Mouse (Mus musculus) brain, embryonic 18.5 days (tissue): ENCODE measurements at regions not wholly inside any gene's neighbourhood (a gene's known extent, or its start where the extent isn't known, plus 50 kb on each side); places are given as distances from the start of the nearest gene placed in this dataset.

ENCODE experiments used
- DNase-seq: peaks from one replicate; pipeline ENCODE4 v3.0.0-alpha.2; 2012; ENCODE audit warnings: low read depth, low spot score

DNA sequence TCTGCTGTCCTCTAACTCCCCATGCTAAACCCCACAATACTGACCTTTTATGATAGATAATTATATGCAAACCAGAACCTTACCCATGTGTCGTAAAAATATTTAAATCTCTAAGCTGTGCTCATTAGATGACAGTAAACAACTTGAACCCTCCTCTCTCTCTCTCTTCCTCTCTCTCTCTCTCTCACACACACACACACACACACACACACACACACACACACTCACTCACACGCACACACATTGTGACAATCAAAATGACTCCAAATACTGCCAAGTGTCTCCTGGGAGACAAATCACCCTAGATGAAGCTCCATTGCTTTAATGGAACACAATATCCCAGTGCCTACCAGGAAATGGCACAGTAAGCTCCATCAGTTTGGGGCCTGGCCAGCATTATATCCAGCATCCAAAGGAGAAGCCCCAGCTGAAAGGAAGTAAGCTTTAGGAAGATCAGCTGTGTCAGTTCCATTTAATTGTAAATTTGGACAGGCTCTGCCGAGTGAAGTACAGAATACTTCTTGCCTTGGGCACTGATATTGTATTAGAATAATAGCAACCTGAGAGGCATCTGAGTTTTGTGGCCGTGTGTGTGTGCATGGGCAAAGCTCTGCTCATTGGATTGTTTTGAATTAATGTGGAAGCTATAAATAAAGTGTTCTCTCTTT is 220.7 kb downstream of the Fam84b start:
- DNase-seq = no peak

GRCm38 (mm10) chr15:60630756-60631402 is 222.7 kb downstream of the Fam84b start:
- peak; percentile 79 for DNase-seq

DNA sequence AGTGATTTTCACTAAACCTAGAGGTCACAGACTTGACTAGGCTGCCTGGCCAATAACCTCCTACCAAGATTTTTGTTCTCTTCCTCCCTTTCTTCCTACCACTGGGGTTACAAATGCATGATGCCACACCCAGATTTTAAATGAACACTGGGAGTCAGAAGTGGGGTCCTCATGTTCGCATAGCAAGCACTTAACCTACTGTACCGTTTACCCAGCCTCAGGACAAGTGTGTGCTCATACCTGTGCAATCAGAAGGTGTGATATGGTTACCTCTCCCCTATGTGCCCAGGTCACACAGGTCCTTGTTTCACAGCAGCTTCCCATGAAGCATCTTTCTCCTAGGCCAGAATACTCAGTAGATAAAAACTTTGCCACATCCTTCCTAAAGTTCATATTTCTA is 234.8 kb downstream of the Fam84b start:
- no peak for DNase-seq

GRCm38 (mm10) chr15:60617371-60617770 is 236.2 kb downstream of the Fam84b start:
- DNase-seq = no peak

- no peak for DNase-seq
Observed at GRCm38 (mm10) chr15:60601885-60602284, 251.7 kb downstream of the Fam84b start.

DNA sequence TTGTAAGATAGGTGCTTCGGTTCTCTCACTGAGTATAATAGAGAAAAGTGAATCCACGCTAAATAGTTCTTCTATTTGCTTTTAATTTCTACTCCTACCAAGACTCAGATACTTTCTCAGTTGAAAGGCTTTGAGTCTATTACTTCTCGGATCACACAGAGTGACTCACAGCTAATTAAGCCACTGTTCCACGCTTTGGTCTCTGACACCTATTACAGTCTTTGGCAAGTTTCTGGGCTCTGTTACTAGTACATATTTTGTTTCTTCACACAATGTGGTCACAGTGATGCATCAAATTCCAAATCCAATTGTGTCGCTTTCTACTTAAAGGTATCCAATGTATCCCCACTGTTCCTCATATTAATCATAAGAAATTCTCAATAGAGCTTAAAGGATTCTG is 276.5 kb downstream of the Fam84b start:
- no peak for DNase-seq

DNA sequence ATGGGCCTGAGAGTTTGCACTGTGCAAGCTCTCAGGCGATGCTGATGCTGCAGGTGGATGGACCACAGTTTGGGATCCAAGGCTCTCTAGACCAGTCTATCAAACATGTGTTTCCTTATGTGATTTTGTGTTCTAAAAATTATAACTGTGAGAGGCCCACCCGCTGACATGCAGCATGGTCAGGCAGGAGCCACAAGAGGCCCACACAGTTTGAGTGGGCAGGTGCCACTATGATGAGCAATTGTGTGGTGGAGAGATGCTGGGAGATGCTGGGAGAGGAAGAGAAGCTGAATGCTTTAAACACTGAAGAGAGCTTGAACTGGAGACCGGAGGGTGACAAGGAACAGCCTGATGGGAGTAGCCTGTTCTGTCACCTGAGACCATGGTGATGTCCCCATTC is 287.3 kb downstream of the Fam84b start:
- DNase-seq = no peak

DNA sequence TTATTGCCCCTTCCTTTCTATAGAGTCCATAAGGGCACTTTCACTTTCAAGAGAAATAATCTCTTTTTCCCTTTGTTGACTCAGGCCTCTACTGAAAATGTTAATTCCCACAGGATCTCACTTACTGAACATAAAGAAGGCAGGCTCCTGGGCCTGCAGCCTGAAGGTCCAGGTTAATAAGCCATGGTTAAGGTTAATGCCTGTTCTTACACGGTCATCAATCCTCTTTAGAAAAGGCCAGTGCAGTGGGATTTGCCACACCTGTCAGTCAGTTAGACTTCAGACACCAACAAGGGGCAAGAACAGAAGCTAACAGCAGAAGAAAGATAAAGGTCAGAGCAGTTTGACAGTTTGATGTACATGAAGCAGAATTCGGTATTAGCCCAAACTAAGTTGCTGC is 288.6 kb downstream of the Fam84b start:
- DNase-seq = no peak

DNA sequence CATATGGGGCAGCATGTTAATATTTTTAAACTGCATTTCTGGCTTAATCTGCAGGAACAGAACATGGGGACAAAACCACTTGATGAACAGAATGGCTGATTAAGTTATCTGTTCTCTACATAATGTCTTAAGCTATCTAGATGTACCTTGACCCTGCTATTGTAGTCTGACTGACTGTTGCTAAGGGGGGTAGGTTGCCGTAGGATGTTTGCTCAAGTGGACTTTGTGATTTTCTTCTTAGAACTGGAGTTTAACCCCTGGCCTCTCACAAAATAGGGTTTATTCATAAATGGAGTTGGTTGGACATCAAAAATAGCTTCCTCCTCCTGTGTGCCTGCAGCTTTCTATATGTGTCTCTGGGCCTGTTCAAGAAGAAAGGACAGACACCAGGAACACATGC is 292.9 kb downstream of the Fam84b start:
- DNase-seq = no peak

DNA sequence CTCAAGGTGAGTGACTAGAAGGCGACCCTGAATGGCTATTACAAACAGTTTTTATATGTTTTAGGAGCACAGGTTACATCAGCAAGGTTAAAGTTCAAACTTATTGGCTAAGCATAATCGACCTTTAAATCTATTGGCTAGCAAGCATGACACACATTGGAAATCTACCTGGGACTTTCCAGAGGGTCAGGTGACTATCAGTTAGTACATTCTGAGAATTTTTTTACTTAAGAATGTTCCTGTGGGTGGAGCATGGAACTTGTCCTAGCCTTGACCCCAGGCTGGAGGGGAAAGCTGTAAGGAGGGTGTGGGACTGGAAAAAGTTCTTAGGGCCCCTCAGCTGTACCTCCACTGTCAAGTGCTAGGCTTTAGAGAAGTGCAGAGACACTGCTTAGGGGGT is 297.9 kb downstream of the Fam84b start:
- no peak for DNase-seq

DNA sequence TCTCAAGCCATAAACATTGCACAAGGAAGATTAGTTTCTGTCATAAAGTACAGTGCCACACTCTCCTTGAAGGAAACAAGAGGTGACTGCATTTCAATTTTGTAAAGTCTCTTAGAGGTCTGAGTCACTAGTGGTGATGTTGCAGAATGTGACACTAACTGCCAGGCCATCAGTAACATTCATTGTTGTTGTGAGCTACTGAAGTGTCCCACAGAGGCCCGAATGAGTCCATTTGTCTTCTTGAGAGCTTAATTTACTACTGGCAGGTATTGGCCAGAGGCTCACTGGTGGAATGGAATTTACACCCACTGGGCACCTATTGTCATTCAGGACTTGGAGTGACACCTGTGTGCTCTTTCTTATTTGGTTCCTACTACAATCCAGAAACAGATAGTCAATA is 299.0 kb downstream of the Fam84b start:
- DNase-seq = no peak

- DNase-seq = no peak
Observed at GRCm38 (mm10) chr15:60548045-60548444, 305.5 kb downstream of the Fam84b start.

GRCm38 (mm10) chr15:60537191-60537590 is 316.4 kb downstream of the Fam84b start:
- DNase-seq = no peak

DNA sequence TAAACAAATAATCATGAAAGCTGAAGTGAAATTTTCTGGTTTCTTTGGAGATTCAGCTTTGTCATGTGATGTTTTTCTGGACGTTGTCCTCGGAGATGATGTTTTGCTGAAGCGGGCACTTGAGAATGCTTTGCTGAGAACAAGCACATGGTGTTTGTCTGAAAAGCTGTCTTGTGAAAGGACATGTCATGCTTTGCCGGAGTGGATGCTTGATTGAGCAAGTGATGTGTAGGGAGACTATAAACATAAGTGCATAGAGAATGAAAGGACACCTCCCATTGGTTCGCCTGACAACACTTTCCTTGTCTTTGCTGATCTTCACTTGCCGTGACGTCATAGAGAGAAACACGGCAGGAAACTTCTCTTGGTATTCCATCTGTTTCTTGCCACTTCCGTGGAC is 318.9 kb downstream of the Fam84b start:
- DNase-seq = no peak

DNA sequence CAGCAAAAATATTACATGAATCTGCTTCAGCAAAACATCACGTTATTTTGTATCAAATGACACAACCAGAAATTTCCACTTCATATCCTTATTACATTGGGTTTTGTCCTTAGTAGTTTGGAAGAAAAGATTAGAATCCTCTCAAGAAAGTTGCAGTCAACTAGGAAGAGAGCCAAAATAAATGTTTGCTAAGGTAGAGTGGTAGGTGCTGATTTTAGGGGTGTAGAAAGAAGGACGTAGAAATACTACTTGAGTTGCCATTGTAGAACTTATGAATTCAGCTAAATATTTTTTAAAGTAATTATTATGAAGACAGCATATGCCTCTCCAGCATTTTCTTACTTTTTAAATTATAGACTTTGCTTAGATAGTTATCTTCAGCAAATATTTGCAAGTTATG is 336.8 kb downstream of the Fam84b start:
- DNase-seq = no peak

DNA sequence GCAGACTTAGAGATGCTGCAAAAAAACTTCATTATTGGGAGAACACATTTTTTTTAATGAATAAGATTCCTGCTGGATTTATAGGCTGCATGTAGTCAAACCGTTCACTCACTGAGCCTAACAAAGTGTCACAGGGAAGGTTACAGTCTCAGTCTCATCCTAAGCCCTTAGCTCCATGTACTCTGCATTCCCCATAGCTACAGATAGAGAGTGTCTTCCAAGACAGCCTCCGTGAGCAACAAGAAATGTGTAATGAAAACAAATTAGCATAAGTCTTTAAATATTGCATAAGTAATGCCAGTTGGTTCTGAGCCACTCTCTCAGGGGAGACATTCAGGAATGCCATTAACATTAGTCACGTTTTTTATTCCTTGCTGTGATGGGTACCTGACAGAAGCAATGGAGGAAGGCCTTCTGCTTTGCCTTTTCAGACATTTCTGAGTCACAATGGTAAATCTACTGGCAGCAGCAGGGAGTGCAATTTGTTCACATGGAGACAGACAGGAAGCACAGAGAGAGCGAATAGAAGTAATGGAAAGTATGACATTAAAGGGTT is 376.7 kb downstream of the Fam84b start:
- DNase-seq = no peak

DNA sequence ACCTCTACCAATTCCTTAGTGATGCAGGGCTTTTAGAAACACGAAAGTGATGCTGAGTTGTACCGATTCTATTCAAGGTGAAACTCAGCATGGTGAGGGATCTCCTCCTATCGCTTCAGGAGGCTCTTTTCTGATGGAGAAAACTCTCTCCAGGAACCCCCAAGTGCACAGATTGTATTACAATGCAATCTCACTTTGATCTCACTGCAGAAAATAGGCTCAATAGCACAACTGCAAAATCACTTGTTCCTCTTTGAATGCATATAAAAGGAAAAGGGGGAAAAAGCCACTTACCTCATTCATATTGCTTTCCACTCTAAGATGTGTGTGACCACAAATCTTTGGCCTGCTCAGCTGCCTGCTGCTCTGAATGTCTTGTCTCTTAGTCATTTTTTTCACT is 378.5 kb downstream of the Fam84b start:
- no peak for DNase-seq

DNA sequence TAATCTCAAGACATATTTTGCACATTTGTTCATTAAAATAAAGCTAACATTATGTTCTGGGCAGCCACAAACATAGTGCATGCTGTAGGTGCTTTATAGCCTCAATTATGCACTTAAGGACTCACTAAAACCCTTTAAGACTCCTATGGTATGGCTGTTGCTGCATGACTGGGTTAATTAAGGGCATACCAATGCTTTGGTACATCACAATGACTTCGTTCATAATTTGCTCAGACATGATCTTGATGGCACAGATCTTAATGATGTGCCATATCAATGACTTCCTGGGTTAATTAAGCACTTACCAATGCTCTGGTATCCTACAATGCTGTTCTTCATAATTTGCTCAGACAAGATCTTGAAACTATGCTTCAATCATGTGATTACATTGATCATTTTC is 415.5 kb upstream of the 4933412E24Rik start:
- DNase-seq = no peak

DNA sequence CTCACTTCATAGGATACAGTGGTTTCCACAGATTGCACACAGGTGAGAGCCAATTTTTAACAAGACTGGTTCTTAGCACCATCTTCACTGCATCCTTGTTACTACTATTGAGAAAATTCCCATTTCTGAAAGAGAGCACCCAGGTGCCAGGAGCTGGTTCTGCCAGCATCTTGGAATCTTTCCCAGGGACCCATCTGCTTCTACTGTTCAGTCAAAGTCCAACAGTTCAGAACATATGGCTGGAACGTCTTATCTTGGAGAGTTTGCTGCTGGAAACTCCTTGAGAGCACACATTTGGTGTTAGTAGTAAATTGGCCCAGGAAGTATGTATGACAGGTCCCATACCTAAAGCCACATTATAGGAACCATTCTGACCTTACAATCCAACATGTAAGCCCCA is 402.7 kb upstream of the 4933412E24Rik start:
- peak; percentile 42 for DNase-seq

DNA sequence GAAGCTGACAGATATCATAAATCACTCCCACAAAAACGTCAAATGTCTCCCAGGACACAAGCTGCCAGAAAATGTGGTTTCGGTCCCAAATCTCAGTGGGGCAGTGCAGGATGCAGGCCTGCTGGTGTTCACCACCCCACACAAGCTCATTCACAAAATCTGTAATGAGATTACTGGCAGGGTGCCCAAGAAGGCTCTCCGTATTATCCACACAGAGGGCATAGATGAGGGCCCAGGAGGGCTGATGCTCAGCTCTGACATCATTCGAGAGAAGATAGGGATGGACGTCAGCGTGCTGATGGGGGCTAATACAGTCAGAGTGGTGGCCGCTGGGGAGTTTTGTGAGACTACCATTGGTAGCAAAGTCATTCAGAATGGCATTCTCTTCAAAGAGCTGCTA is 375.9 kb upstream of the 4933412E24Rik start:
- no peak for DNase-seq

GRCm38 (mm10) chr15:60390336-60390735 is 373.9 kb upstream of the 4933412E24Rik start:
- DNase-seq = no peak

DNA sequence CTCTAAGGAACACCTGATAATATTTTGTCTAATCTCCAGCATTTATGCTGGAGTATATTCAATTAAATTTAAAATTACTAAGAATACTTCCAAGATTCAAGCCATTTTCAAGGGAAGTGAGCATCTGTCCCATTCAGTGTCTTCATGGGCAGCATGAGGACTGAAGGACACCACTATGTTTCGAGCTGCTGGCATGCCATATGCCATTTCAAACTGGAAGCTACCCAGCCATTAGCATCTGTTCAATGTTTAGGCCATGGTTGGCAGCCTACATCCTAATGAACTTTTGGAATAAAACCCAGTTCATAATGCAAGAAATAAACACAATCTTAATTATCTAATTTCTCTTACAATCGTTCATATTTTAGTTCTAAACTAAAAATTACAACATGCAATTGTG is 371.5 kb upstream of the 4933412E24Rik start:
- DNase-seq = peak; percentile 8
